Mouse (Mus musculus) neural tube, embryonic 14.5 days (tissue): ENCODE results near the gene Gm5767. TPM values are rescaled to one million over a fixed set of nuclear protein-coding genes. Genes with fewer than 3 reads are reported as not detected.
A peak's percentile ranks its signal among the peaks of the same experiment; 100 is the strongest.

Experiments
- ATAC-seq: fragments of 200-750 bp; cut with Nextera tagmentation; 2 replicates; pipeline ENCODE4 v1.8.0; 2017; ENCODE audit warnings: low read depth, mild to moderate bottlenecking, moderate TSS enrichment, moderate library complexity
- H3K27ac ChIP-seq: fragments of 300-500 bp; sonication (generic); 2 replicates; pipeline ENCODE4 v1.5.1; 2014; ENCODE audit warnings: low read depth, mild to moderate bottlenecking, control low read depth, low read length, moderate library complexity, mixed read lengths
- H3K27me3 ChIP-seq: fragments of 300-500 bp; sonication (generic); 2 replicates; pipeline ENCODE4 v1.6.1; 2014; ENCODE audit warnings: low read length; ENCODE audit not compliant: control insufficient read depth, insufficient read depth
- H3K36me3 ChIP-seq: fragments of 300-500 bp; sonication (generic); 2 replicates; pipeline ENCODE4 v1.6.1; 2014; ENCODE audit warnings: low read length, mixed read lengths; ENCODE audit not compliant: control insufficient read depth, insufficient read depth
- H3K4me1 ChIP-seq: fragments of 300-500 bp; sonication (generic); 2 replicates; pipeline ENCODE4 v1.6.1; 2014; ENCODE audit warnings: low read length; ENCODE audit not compliant: control insufficient read depth, insufficient read depth
- H3K4me2 ChIP-seq: fragments of 300-500 bp; sonication (generic); 2 replicates; pipeline ENCODE4 v1.6.1; 2014; ENCODE audit warnings: mild to moderate bottlenecking, low read depth, low read length, control low read depth
- H3K4me3 ChIP-seq: fragments of 300-500 bp; sonication (generic); 2 replicates; pipeline ENCODE4 v1.5.1; 2014; ENCODE audit warnings: low read depth, low read length, control low read depth, mixed read lengths
- H3K9ac ChIP-seq: fragments of 300-500 bp; sonication (generic); replicated peaks from 2 replicates; pipeline ENCODE4 v1.6.1; 2014; ENCODE audit warnings: low read depth, mild to moderate bottlenecking, control low read depth, low read length, mixed read lengths
- H3K9me3 ChIP-seq: fragments of 300-500 bp; sonication (generic); 2 replicates; pipeline ENCODE4 v1.6.1; 2016; ENCODE audit warnings: low read length; ENCODE audit not compliant: control insufficient read depth
- WGBS: fragments of 180-500 bp; shearing (Covaris S2); extraction: QIAGEN DNeasy Blood & Tissue Kit; methylation state at CpG from one replicate; pipeline ENCODE4 v1.1.7; 2014; 5-methylcytosine and 5-hydroxymethylcytosine counted together
- polyA plus RNA-seq: library from polyadenylated mRNA; unstranded; fragments of >200 nt; fragmentation: Nextera tagmentation; extraction: Ambion mirVana; gene quantifications from 2 replicates; pipeline ENCODE4 v1.2.1, GENCODE M21; 2014

Gene Gm5767
- polyA plus RNA-seq, 1 experiment from 2014 or later, result not detected

DNA sequence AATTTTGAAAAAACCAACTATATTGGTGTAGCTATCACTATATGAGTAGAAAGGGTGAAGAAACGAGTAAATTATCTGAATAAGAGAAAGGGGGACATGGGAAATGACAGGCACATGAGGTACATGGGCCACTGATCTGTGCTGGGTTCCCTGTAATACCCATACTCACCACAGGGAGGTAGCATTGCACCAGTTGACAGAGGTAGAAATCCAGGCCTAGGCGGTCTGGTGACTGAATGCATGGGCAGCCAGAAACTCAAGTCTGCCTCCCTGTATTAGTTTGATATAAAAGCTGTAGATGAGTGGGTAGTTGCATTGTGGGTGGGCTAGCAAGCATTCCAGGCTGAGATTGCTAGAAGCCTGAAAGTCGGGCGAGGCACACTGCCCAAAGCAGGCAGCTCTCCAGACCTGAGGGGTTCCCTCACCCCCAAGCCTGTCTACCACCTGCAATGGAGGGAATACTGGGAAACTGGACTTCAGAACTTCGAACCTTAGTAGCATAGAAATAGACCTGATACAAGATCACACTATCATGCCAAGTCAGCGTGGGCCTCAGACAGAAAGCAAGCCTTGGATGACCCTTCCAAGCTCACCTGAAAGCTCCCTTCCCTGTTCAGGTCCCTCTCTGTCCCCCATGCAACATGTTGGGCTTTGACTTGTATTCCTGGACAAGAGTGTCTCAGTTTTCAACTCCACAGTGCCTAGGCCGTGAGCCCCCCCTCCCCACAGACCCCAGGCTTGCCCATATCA, 5.7 kb downstream of the Gm5767 start:
- no peaks in the 10 kb centered on the region for H3K9me3 ChIP-seq
- ATAC-seq, result peak; percentile 68; the same call in 1 of the 2 replicates
- H3K4me1 ChIP-seq, result no peaks in the 10 kb centered on the region
- no peak overlapping the region for H3K4me3 ChIP-seq
- peaks cover 17% of the 10 kb centered on the region; the same call in 1 of the 2 replicates for H3K36me3 ChIP-seq
- 63% methylated on average over 7 of the region's 7 CpGs for WGBS
- H3K9ac ChIP-seq, result no peak overlapping the region
- no peak overlapping the region for H3K4me2 ChIP-seq
- H3K27ac ChIP-seq, result no peak overlapping the region
- H3K27me3 ChIP-seq, result no peaks in the 10 kb centered on the region

DNA sequence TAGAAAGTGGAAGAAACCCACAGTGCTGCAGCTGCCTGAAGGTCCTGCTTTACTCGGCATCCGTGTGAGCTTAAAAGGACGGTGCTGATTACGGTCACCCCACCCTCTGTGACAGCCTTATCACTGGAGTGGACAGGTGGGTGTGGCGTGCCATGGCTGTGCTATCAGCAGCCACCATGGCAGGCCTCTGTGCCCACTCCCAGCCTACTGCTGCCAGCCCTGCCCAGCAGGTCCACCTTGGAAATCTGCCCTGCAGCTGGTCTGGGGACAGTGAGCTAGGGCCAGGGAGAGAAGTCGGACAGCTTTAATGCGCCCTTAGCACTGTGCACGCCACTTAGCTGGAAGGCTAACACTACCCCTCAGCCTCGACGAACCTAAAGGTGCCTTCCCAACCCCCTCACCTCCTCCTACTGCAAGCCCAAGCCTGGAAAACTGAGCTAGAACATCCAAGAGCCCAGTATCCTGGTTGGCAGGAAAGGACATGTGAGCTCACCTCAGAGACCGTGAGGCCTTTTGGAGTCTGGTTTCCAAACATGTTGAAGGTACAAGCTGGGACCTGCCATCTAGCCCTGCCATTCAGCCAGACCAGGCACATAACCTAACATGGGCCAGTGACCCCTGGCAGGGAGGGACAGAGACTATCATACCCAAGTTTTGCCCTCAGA, 6.4 kb downstream of the Gm5767 start:
- H3K4me1 ChIP-seq, result no peaks in the 10 kb centered on the region
- H3K36me3 ChIP-seq, result peaks cover 24% of the 10 kb centered on the region
- ATAC-seq, result no peak
- H3K27me3 ChIP-seq, result no peaks in the 10 kb centered on the region
- no peak overlapping the region for H3K9ac ChIP-seq
- no peak overlapping the region for H3K4me3 ChIP-seq
- H3K9me3 ChIP-seq, result no peaks in the 10 kb centered on the region
- H3K4me2 ChIP-seq, result no peak overlapping the region
- WGBS, result 87% methylated on average over 11 of the region's 11 CpGs
- no peak overlapping the region for H3K27ac ChIP-seq

DNA sequence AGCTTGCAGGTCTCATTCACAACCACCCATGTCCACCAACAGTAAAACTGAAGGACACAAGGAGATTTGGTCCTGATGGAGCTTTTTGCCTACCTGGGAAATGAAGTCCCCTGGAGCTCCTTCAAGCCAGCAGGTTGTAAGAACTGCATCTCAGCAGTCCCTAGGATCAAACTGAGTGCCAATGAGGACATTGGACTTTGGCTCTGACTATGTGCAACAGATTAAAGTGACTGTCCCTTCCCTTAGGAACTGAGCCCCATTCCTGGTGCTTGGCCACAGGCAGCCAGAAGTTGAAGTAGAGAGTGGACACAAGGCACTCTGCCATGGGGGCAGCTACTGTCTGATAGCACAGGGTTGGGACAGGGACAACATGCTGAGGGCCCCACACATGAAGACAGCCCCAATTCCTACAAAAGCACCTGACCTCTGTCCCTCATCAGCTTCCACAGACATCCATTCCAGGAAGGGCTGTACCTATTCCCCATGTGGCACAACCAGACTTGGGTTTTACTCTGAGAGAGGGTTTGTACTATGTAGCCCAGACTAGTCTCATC, 7.1 kb downstream of the Gm5767 start:
- no peak for ATAC-seq
- H3K4me3 ChIP-seq, result no peak overlapping the region
- H3K36me3 ChIP-seq, result peaks cover 30% of the 10 kb centered on the region
- H3K9ac ChIP-seq, result no peak overlapping the region
- H3K4me2 ChIP-seq, result no peak overlapping the region
- H3K4me1 ChIP-seq, result no peaks in the 10 kb centered on the region
- H3K9me3 ChIP-seq, result no peaks in the 10 kb centered on the region
- no peaks in the 10 kb centered on the region for H3K27me3 ChIP-seq
- H3K27ac ChIP-seq, result no peak overlapping the region

DNA sequence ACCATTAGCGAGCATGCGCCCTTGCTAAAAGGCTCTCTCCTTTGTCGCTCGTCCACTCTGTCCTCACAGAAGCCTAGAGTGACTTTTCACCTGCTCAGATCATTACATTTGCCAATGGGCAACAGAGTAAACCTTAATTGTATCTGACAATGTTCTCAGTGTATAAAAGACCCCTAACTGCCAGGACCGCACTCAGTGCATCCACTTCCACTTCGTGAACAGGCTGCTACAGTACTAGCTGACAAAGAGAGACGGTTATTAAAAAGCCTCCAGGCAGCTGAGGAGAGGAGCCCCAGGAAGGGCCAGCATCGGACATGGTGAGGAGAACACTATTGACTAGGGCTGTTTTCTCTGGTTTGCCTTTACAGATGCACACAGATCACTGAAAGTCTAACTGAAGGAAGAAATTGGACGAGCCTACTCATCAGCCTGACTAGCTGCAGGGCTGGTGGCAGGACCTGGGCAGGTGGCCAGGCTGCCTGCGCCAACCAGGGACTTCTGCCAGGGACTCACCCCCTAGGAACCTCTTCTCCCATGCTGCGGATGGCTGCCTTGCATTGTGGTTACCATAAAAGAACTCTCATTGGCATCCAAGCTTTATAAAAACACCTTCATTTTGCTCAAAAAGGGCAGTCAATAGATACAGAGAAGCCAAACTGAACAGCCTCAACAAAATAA, 9.5 kb downstream of the Gm5767 start:
- H3K4me2 ChIP-seq, result no peak overlapping the region
- no peak overlapping the region for H3K9ac ChIP-seq
- no peak overlapping the region for H3K4me3 ChIP-seq
- H3K36me3 ChIP-seq, result peaks cover 52% of the 10 kb centered on the region
- ATAC-seq, result peak; percentile 53; the same call in 1 of the 2 replicates
- no peaks in the 10 kb centered on the region for H3K4me1 ChIP-seq
- H3K27me3 ChIP-seq, result no peaks in the 10 kb centered on the region
- H3K9me3 ChIP-seq, result no peaks in the 10 kb centered on the region
- H3K27ac ChIP-seq, result no peak overlapping the region
- 72% methylated on average over 11 of the region's 11 CpGs for WGBS

DNA sequence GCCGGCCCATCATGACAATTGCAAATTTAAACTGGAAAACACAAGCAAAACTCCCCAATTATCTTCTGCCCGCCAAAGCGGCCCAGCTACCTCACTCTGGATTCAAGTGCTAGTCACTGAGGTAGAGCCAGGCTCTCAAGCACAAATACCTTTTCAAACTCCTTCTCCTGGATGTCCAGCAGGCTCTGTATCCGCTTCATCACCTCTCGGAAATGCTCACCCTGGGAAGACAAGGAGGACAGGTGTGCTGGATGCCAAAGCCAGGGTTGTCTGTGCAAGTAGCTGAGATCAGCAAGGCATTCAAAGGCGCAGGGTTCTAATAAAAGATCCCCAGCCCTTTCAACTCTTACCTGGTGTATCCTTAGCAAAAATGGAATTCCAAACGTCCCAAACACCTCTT, 10.6 kb downstream of the Gm5767 start:
- Histone ChIP-seq H3K27me3 (no peaks in the 10 kb centered on the region), H3K4me3 (no peak overlapping the region), H3K36me3 (peaks cover 61% of the 10 kb centered on the region), H3K4me1 (no peaks in the 10 kb centered on the region), H3K9me3 (no peaks in the 10 kb centered on the region), H3K27ac (no peak overlapping the region), H3K9ac (no peak overlapping the region), H3K4me2 (no peak overlapping the region)
- 95% methylated on average over 7 of the region's 7 CpGs for WGBS
- ATAC-seq, result no peak

DNA sequence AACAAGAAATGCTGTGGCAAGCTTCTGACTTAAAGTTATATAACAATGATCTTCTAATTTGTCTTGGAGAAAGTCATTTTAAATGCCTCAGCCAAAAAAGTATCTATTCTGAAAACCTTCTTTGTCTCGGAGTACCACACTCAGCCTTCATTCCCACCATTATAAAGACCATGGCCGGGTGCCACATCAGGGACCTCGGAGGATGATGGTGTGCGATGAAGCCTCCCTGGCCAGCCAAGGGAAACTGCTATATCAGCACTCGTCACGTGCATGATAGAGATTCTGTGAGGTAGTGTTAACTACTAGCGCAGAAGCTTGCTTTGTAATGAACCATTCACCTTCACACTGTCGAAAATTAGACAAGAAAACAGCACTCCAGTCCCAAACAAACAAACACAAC, 19.0 kb downstream of the Gm5767 start:
- Histone ChIP-seq H3K27ac (no peak overlapping the region), H3K36me3 (peaks cover 91% of the 10 kb centered on the region), H3K4me3 (no peak overlapping the region), H3K9ac (no peak overlapping the region), H3K4me2 (no peak overlapping the region), H3K27me3 (no peaks in the 10 kb centered on the region), H3K4me1 (no peaks in the 10 kb centered on the region), H3K9me3 (no peaks in the 10 kb centered on the region)
- 90% methylated on average over 8 of the region's 8 CpGs for WGBS
- ATAC-seq, result no peak

DNA sequence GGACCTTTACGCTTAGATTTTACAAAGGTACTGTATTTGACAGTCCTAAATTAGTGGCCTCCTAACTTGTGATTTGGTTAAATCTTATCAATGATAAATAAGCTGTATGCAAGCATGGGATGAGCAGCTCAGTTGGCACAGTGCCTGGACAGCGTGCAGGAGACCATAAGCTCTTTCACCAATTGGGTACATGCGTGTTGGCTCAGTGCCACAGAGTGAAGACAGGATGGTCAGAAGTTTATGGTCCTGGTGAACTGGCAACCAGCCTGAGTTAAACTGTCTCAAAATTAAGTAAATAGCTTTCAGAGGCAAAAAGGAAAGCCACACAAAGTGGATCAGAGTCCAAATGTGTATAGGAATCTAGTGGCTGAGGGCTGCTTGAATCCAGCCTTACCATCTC, 20.0 kb downstream of the Gm5767 start:
- Histone ChIP-seq H3K36me3 (peaks cover 86% of the 10 kb centered on the region), H3K4me2 (no peak overlapping the region), H3K9me3 (no peaks in the 10 kb centered on the region), H3K9ac (no peak overlapping the region), H3K4me3 (no peak overlapping the region), H3K27me3 (no peaks in the 10 kb centered on the region), H3K27ac (no peak overlapping the region), H3K4me1 (no peaks in the 10 kb centered on the region)
- ATAC-seq, result no peak
- 84% methylated on average over 3 of the region's 3 CpGs for WGBS

DNA sequence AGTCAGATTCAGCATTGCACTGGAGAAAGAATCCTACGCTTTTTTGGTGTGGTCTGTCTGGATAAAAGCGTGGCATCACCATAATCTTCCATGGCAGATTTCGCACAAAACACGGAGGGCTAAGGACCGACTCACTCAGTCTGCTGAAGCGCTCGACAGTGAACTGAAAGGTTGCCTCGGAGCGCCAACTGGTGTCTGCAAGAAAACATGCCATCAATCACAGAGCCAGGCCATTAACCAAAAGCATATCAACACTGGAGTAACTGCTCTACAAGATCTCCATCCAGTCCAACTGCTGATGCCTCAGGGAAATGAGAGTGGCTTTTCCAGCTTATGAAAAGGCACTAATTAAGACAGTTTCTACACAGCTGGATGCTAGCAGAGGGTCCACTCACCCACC, 31.4 kb downstream of the Gm5767 start:
- 28% methylated on average over 9 of the region's 9 CpGs for WGBS
- H3K9me3 ChIP-seq, result no peaks in the 10 kb centered on the region
- H3K9ac ChIP-seq, result no peak overlapping the region
- H3K4me2 ChIP-seq, result no peak overlapping the region
- no peak overlapping the region for H3K27ac ChIP-seq
- ATAC-seq, result peak; percentile 54; the same call in 1 of the 2 replicates
- no peaks in the 10 kb centered on the region for H3K27me3 ChIP-seq
- peaks cover 48% of the 10 kb centered on the region for H3K36me3 ChIP-seq
- no peak overlapping the region for H3K4me3 ChIP-seq
- 0 out of 2 replicates have a peak, but pooled peaks cover 3% of the 10 kb centered on the region for H3K4me1 ChIP-seq

DNA sequence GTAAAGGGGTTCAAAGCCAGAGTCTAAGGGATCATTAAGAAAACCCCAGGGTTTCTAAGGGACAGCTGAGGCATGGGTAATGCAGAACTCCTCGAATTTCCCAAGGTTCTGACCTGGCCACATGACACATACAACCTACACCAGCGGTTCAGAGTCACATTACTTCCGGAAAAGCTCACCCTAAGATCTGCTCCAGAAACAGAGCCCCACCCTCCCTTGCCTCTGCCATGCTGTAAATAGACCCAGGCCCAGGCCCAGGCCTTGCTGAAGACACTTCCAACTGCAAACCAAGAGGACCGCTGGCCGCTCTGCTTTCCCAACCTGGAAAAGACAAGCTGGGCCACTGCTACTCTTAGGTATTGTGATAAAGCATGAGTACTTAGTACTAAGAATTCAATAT, 34.3 kb downstream of the Gm5767 start:
- H3K36me3 ChIP-seq, result peaks cover 27% of the 10 kb centered on the region
- H3K9ac ChIP-seq, result no peak overlapping the region
- no peak overlapping the region for H3K4me3 ChIP-seq
- no peak for ATAC-seq
- H3K4me2 ChIP-seq, result no peak overlapping the region
- H3K27me3 ChIP-seq, result no peaks in the 10 kb centered on the region
- H3K27ac ChIP-seq, result no peak overlapping the region
- H3K4me1 ChIP-seq, result 0 out of 2 replicates have a peak, but pooled peaks cover 3% of the 10 kb centered on the region
- no peaks in the 10 kb centered on the region for H3K9me3 ChIP-seq
- 90% methylated on average over 5 of the region's 5 CpGs for WGBS
